Mouse (Mus musculus) embryonic fibroblast, embryonic 13.5 days (primary cell): ENCODE results near the gene Ankrd13a. TPM values are rescaled to one million over a fixed set of nuclear protein-coding genes. Genes with fewer than 3 reads are reported as not detected.

Source experiments
- H3K27ac ChIP-seq: 2 replicates; pipeline ENCODE4 v1.5.1; 2012; ENCODE audit warnings: low read length, control low read depth, inconsistent platforms; ENCODE audit not compliant: insufficient read depth
- H3K4me1 ChIP-seq: 2 replicates; pipeline ENCODE4 v1.6.1; 2011; ENCODE audit warnings: low read length; ENCODE audit not compliant: control insufficient read depth, insufficient read depth
- H3K4me3 ChIP-seq: 2 replicates; pipeline ENCODE4 v1.5.1; 2011; ENCODE audit warnings: mild to moderate bottlenecking, control low read depth, low read length; ENCODE audit not compliant: insufficient read depth
- CTCF ChIP-seq: IDR thresholded peaks from 2 replicates; pipeline ENCODE4 v1.5.1; 2011; ENCODE audit warnings: mild to moderate bottlenecking, control low read depth, low read length, moderate library complexity, borderline replicate concordance; ENCODE audit not compliant: insufficient read depth
- POLR2A ChIP-seq: IDR thresholded peaks from 2 replicates; pipeline ENCODE4 v1.6.1; 2011; ENCODE audit warnings: low read depth, mild to moderate bottlenecking, control low read depth, low read length, moderate library complexity
- polyA plus RNA-seq: library from polyadenylated mRNA; stranded (reverse); fragments of >200 nt; gene quantifications from 2 replicates; pipeline ENCODE4 v1.2.4, GENCODE M21; 2011; ENCODE audit warnings: low read depth; ENCODE audit not compliant: missing spikeins, insufficient read length

The Ankrd13a gene
- polyA plus RNA-seq, 1 experiment = 85.8 TPM

- Histone ChIP-seq H3K4me1 (no peaks in the 10 kb centered on the region), H3K4me3 (no peak overlapping the region), H3K27ac (no peak overlapping the region)
- TF ChIP-seq POLR2A (no peak), CTCF (peak; percentile 11; the same call in 1 of the 2 replicates)
These were observed 9.4 kb upstream of the Ankrd13a start for GRCm38 (mm10) chr5:114764812-114765735.

- peaks cover 3% of the 10 kb centered on the region; the same call in 1 of the 2 replicates for H3K4me1 ChIP-seq
- no peak overlapping the region for H3K27ac ChIP-seq
- no peak for TF ChIP-seq CTCF
- TF ChIP-seq POLR2A = no peak
- H3K4me3 ChIP-seq = no peak overlapping the region
These were observed 7.8 kb upstream of the Ankrd13a start for GRCm38 (mm10) chr5:114766686-114767085.

- no peak overlapping the region for H3K4me3 ChIP-seq
- TF ChIP-seq CTCF (no peak), POLR2A (no peak)
- no peak overlapping the region for H3K27ac ChIP-seq
- H3K4me1 ChIP-seq = peaks cover 8% of the 10 kb centered on the region
These were observed 7.3 kb upstream of the Ankrd13a start for GRCm38 (mm10) chr5:114767185-114767584.

- TF ChIP-seq CTCF (no peak), POLR2A (no peak)
- no peak overlapping the region for H3K4me3 ChIP-seq
- no peak overlapping the region for H3K27ac ChIP-seq
- H3K4me1 ChIP-seq = peaks cover 8% of the 10 kb centered on the region
These were observed 4.7 kb upstream of the Ankrd13a start for GRCm38 (mm10) chr5:114769786-114770185.

GRCm38 (mm10) chr5:114771796-114772195 lies 2.7 kb upstream of the Ankrd13a start:
- Histone ChIP-seq H3K4me1 (peaks cover 8% of the 10 kb centered on the region), H3K4me3 (peak overlapping the region; percentile 87), H3K27ac (no peak overlapping the region)
- no peak for TF ChIP-seq CTCF
- no peak for TF ChIP-seq POLR2A

GRCm38 (mm10) chr5:114772456-114773203 lies 1.8 kb upstream of the Ankrd13a start:
- Histone ChIP-seq H3K4me3 (peak overlapping the region; percentile 87), H3K27ac (no peak overlapping the region), H3K4me1 (peaks cover 8% of the 10 kb centered on the region)
- TF ChIP-seq POLR2A (no peak), CTCF (no peak)

- TF ChIP-seq POLR2A (peak; percentile 81), CTCF (no peak)
- Histone ChIP-seq H3K4me3 (peak overlapping the region; percentile 96), H3K27ac (peak overlapping the region; percentile 46), H3K4me1 (peaks cover 8% of the 10 kb centered on the region)
These were observed 1.2 kb upstream of the Ankrd13a start for GRCm38 (mm10) chr5:114773211-114773710.

GRCm38 (mm10) chr5:114773780-114774179 lies 697 bp upstream of the Ankrd13a start:
- Histone ChIP-seq H3K4me3 (peak overlapping the region; percentile 96), H3K4me1 (peaks cover 8% of the 10 kb centered on the region), H3K27ac (peak overlapping the region; percentile 46)
- TF ChIP-seq POLR2A (peak; percentile 44), CTCF (no peak)

- H3K4me1 ChIP-seq = peaks cover 8% of the 10 kb centered on the region
- TF ChIP-seq CTCF = no peak
- TF ChIP-seq POLR2A = no peak
- peak within 1 kb of the TSS; percentile 96 for H3K4me3 ChIP-seq
These were observed 841 bp downstream of the Ankrd13a start, which contains the start of gene Git2 for GRCm38 (mm10) chr5:114775056-114775979. Gene Git2, minus strand, starts transcription at chr5:114775517.

More at GRCm38 (mm10) chr5:114775056-114775979, 841 bp downstream of the Ankrd13a start, which contains the start of gene Git2:
- H3K27ac ChIP-seq = peak within 1 kb of the TSS; percentile 79
